8 mouse cellular contexts compared by ENCODE assay signal in genomic region chr13:3892601-3893000, GRCm38 (mm10). TPM values are rescaled to one million over a fixed set of nuclear protein-coding genes. Genes with fewer than 3 reads are reported as not detected.
DNase-seq lines count a peak whose midpoint lies in the region; ATAC-seq and TF ChIP-seq lines count a peak whose summit lies in the region.

No protein-coding gene starts in this region.

- H3K9me3 ChIP-seq in G1E (replicated peaks), result no peaks in the 10 kb centered on the region
- no peaks in the 10 kb centered on the region for H3K9me3 ChIP-seq in heart, postnatal 0 days (replicated peaks; ENCODE audit: control insufficient read depth, low read length)
- H3K9me3 ChIP-seq in midbrain, embryonic 12.5 days, result no peaks in the 10 kb centered on the region

- WGBS in kidney, adult 2 months, result 17% methylated on average over 7 of the region's 7 CpGs
- WGBS in heart, postnatal 0 days, result 9% methylated on average over 7 of the region's 7 CpGs
- 22% methylated on average over 7 of the region's 7 CpGs for WGBS in midbrain, embryonic 12.5 days

- H3K4me1 ChIP-seq in kidney, adult 2 months (ENCODE audit: control insufficient read depth, insufficient read depth, low read length), result peaks cover 11% of the 10 kb centered on the region; the same call in 1 of the 2 replicates
- H3K4me1 ChIP-seq in G1E (ENCODE audit: insufficient read depth, low read depth, low read length), result peaks cover 15% of the 10 kb centered on the region
- H3K4me1 ChIP-seq in heart, postnatal 0 days (ENCODE audit: control insufficient read depth, insufficient read depth), result peaks cover 3% of the 10 kb centered on the region
- H3K4me1 ChIP-seq in midbrain, embryonic 12.5 days, result no peaks in the 10 kb centered on the region

- H3K4me3 ChIP-seq in kidney, adult 2 months (ENCODE audit: insufficient read depth, low read depth, low read length), result peak overlapping the region; percentile 92
- H3K4me3 ChIP-seq in G1E (ENCODE audit: low read depth, low read length), result peak overlapping the region; percentile 75
- H3K4me3 ChIP-seq in heart, postnatal 0 days (ENCODE audit: low read depth, low read length), result peak overlapping the region; percentile 58
- peak overlapping the region; percentile 49 for H3K4me3 ChIP-seq in midbrain, embryonic 12.5 days

- H3K36me3 ChIP-seq in kidney, adult 2 months (ENCODE audit: control insufficient read depth, insufficient read depth, low read length), result peaks cover 6% of the 10 kb centered on the region
- H3K36me3 ChIP-seq in G1E (replicated peaks), result peaks cover 55% of the 10 kb centered on the region
- peaks cover 11% of the 10 kb centered on the region for H3K36me3 ChIP-seq in heart, postnatal 0 days (replicated peaks; ENCODE audit: control insufficient read depth, insufficient read depth, low read length)
- H3K36me3 ChIP-seq in midbrain, embryonic 12.5 days, result peaks cover 9% of the 10 kb centered on the region

- TF ChIP-seq POLR2A in kidney, adult 2 months (IDR thresholded peaks at IDR 0.05; ENCODE audit: low read depth, low read length), result no peak

- peak overlapping the region; percentile 79; the same call in 1 of the 2 replicates for H3K27ac ChIP-seq in kidney, adult 2 months (ENCODE audit: insufficient read depth, low read depth, low read length)
- H3K27ac ChIP-seq in heart, postnatal 0 days (ENCODE audit: low read depth), result no peak overlapping the region
- no peak overlapping the region for H3K27ac ChIP-seq in midbrain, embryonic 12.5 days (replicated peaks)

- H3K9ac ChIP-seq in heart, postnatal 0 days (replicated peaks; ENCODE audit: low read depth, low read length), result peak overlapping the region; percentile 56; the same call in 1 of the 2 replicates
- H3K9ac ChIP-seq in midbrain, embryonic 12.5 days (replicated peaks), result 0 out of 2 replicates have a peak overlapping the region, but pooled peaks have one; percentile 59

- peak overlapping the region; percentile 57 for H3K4me2 ChIP-seq in heart, postnatal 0 days (ENCODE audit: low read depth, low read length)
- peak overlapping the region; percentile 71 for H3K4me2 ChIP-seq in midbrain, embryonic 12.5 days (replicated peaks)

- H3K27me3 ChIP-seq in kidney, adult 2 months (replicated peaks; ENCODE audit: control insufficient read depth, insufficient read depth, low read length), result no peaks in the 10 kb centered on the region
- H3K27me3 ChIP-seq in G1E (ENCODE audit: insufficient read depth, low read length), result no peaks in the 10 kb centered on the region
- no peaks in the 10 kb centered on the region for H3K27me3 ChIP-seq in heart, postnatal 0 days (ENCODE audit: control insufficient read depth, insufficient read depth, low read length)
- no peaks in the 10 kb centered on the region for H3K27me3 ChIP-seq in midbrain, embryonic 12.5 days

- no peak for TF ChIP-seq EP300 in heart, postnatal 0 days (IDR thresholded peaks at IDR 0.05; ENCODE audit: low read depth)

- no peak for DNase-seq in kidney, adult 2 months
- no peak for DNase-seq in kidney, adult 18-20 months
- DNase-seq in G1E (ENCODE audit: low spot score), result no peak
- DNase-seq in heart, postnatal 0 days (ENCODE audit: low spot score), result no peak
- DNase-seq in cerebellum, postnatal 36 days, result no peak
- no peak for DNase-seq in layer of hippocampus, adult 11-12 months (ENCODE audit: low spot score)
- no peak for DNase-seq in cerebellum, adult 11-12 months

- no peak for ATAC-seq in G1E (ENCODE audit: extremely low read depth, insufficient number of reproducible peaks, low FRiP score, poor library complexity, severe bottlenecking)
- ATAC-seq in heart, postnatal 0 days (ENCODE audit: insufficient read depth, low read depth), result no peak
- no peak for ATAC-seq in midbrain, embryonic 12.5 days (ENCODE audit: low FRiP score, low read depth)

- no peak for TF ChIP-seq CTCF in kidney, adult 2 months (conservative IDR thresholded peaks at IDR 0.05; ENCODE audit: insufficient read depth, insufficient read length, low read depth, low read length)
- TF ChIP-seq CTCF in G1E (IDR thresholded peaks at IDR 0.05; ENCODE audit: low read depth, low read length), result no peak
- TF ChIP-seq CTCF in heart, postnatal 0 days (IDR thresholded peaks at IDR 0.05; ENCODE audit: low read depth), result no peak

RNA-seq across cellular contexts. Expression of gene Net1, which starts 25.4 kb away (rescaled TPM):
- polyA plus RNA-seq in kidney, adult 2 months (2012; rRNA removed), result 32.7 and 39.9 TPM in 2 replicates
- 43.6 and 47.6 TPM in 2 replicates for total RNA-seq in G1E (2014; fragmentation: Nextera tagmentation)
- 60.5 and 103 TPM in 2 replicates for total RNA-seq in G1E (2017)
- polyA plus RNA-seq in G1E (2012), result 45.6 and 48.8 TPM in 2 replicates
- total RNA-seq in heart, postnatal 0 days (2014; rRNA removed; ENCODE audit: low replicate concordance), result 27.7 and 38.7 TPM in 2 replicates
- polyA plus RNA-seq in heart, postnatal 0 days (2015; fragmentation: Nextera tagmentation; extraction: Ambion mirVana), result 17.2 and 22.3 TPM in 2 replicates
- polyA plus RNA-seq in midbrain, embryonic 12.5 days (2016; fragmentation: Nextera tagmentation; extraction: Ambion mirVana), result 31.4 and 32.9 TPM in 2 replicates

RNA-seq across cellular contexts. Expression of gene Tubal3, which starts 25.5 kb away (rescaled TPM):
- not detected in 2 replicates for polyA plus RNA-seq in kidney, adult 2 months (2012; rRNA removed)
- total RNA-seq in G1E (2014; fragmentation: Nextera tagmentation) (not detected in 2 replicates), G1E (2017) (0.16 TPM in 1 of 2 replicates, not detected in the other)
- polyA plus RNA-seq in G1E (2012), result not detected in 2 replicates
- not detected in 2 replicates for total RNA-seq in heart, postnatal 0 days (2014; rRNA removed; ENCODE audit: low replicate concordance)
- polyA plus RNA-seq in heart, postnatal 0 days (2015; fragmentation: Nextera tagmentation; extraction: Ambion mirVana), result not detected in 2 replicates
- polyA plus RNA-seq in midbrain, embryonic 12.5 days (2016; fragmentation: Nextera tagmentation; extraction: Ambion mirVana), result not detected in 2 replicates

RNA-seq across cellular contexts. Expression of gene Calm5, which starts 38.6 kb away (rescaled TPM):
- not detected in 2 replicates for polyA plus RNA-seq in kidney, adult 2 months (2012; rRNA removed)
- not detected in 2 replicates for total RNA-seq in G1E (2014; fragmentation: Nextera tagmentation)
- total RNA-seq in G1E (2017), result not detected in 2 replicates
- polyA plus RNA-seq in G1E (2012), result not detected in 2 replicates
- not detected in 2 replicates for total RNA-seq in heart, postnatal 0 days (2014; rRNA removed; ENCODE audit: low replicate concordance)
- not detected in 2 replicates for polyA plus RNA-seq in heart, postnatal 0 days (2015; fragmentation: Nextera tagmentation; extraction: Ambion mirVana)
- polyA plus RNA-seq in midbrain, embryonic 12.5 days (2016; fragmentation: Nextera tagmentation; extraction: Ambion mirVana), result not detected in 2 replicates

RNA-seq across cellular contexts. Expression of gene Ucn3, which starts 52.5 kb away (rescaled TPM):
- polyA plus RNA-seq in kidney, adult 2 months (2012; rRNA removed), result not detected in 2 replicates
- total RNA-seq in G1E (2014; fragmentation: Nextera tagmentation), result not detected in 2 replicates
- 0.11 and 0.23 TPM in 2 replicates for total RNA-seq in G1E (2017)
- polyA plus RNA-seq in G1E (2012), result not detected in 2 replicates
- total RNA-seq in heart, postnatal 0 days (2014; rRNA removed; ENCODE audit: low replicate concordance), result not detected in 2 replicates
- polyA plus RNA-seq in heart, postnatal 0 days (2015; fragmentation: Nextera tagmentation; extraction: Ambion mirVana), result not detected in 2 replicates
- polyA plus RNA-seq in midbrain, embryonic 12.5 days (2016; fragmentation: Nextera tagmentation; extraction: Ambion mirVana), result not detected in 2 replicates

RNA-seq across cellular contexts. Expression of gene Calm4, which starts 55.0 kb away (rescaled TPM):
- not detected in 2 replicates for polyA plus RNA-seq in kidney, adult 2 months (2012; rRNA removed)
- total RNA-seq in G1E (2014; fragmentation: Nextera tagmentation) (not detected in 2 replicates), G1E (2017) (not detected in 2 replicates)
- polyA plus RNA-seq in G1E (2012), result not detected in 2 replicates
- total RNA-seq in heart, postnatal 0 days (2014; rRNA removed; ENCODE audit: low replicate concordance), result not detected in 2 replicates
- polyA plus RNA-seq in heart, postnatal 0 days (2015; fragmentation: Nextera tagmentation; extraction: Ambion mirVana), result not detected in 2 replicates
- polyA plus RNA-seq in midbrain, embryonic 12.5 days (2016; fragmentation: Nextera tagmentation; extraction: Ambion mirVana), result not detected in 2 replicates
